Mouse (Mus musculus): ENCODE measurements around the gene Hrh3. TPM values are rescaled to one million over a fixed set of nuclear protein-coding genes. Genes with fewer than 3 reads are reported as not detected.

The Hrh3 gene
- polyA plus RNA-seq, 1 experiment from 2014 or later = not detected

DNA sequence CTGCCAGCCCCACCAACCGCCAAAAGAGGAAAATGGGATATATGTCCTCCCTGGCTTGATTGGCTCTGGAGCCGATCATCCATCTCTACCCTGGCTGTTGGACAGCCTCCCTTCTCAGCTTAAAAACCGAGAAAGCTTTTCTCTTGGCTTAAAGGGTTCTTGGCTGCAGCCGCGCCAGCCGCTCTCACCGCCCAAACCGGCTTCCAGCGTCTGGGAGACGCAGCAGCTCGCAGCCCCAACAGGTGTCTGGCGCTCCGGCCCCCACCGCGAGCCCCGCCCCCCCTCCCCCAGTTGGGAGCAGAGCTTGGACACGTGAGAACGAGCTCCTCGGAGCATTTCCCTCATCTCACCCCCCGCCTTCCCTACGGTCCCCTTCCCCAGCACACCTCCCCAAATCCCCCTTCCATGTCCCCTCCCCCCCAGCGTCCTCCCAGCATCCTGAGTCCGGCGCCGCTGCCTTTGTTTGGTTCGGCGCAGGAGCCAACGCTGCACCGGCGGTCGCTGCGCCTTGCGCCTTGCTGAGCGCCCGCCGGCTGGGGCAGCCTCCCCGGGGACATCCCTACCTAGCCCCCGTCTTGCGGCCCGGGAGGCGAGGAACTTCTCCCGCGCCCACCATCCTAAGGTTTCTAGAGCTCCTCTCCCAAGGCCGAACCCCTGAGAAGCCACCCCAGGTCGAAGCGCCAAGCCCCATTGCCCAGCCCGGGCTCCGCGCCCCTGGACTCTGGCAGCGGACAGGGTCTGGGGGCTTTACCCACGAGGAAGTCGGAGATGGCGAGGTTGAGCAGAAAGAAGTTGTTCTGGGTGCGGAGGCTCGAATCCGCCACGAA lies 924 bp downstream of the Hrh3 start:
- no peak for ATAC-seq
- Histone ChIP-seq H3K4me2 (replicated peaks; ENCODE audit: low read depth) (peak overlapping the region; percentile 96), H3K4me1 (replicated peaks; ENCODE audit: control insufficient read depth, insufficient read depth, low read length) (no peaks in the 10 kb centered on the region), H3K27ac (ENCODE audit: low read depth, low read length) (no peak overlapping the region), H3K36me3 (ENCODE audit: control insufficient read depth, insufficient read depth) (no peaks in the 10 kb centered on the region), H3K27me3 (replicated peaks; ENCODE audit: control insufficient read depth, insufficient read depth, low read length) (peaks cover 65% of the 10 kb centered on the region), H3K9me3 (ENCODE audit: control insufficient read depth) (no peaks in the 10 kb centered on the region), H3K4me3 (ENCODE audit: low read depth, low read length) (peak overlapping the region; percentile 50), H3K9ac (ENCODE audit: low read depth, low read length) (no peak overlapping the region)
- 1% methylated on average over 56 of the region's 57 CpGs for WGBS
- no peak for TF ChIP-seq CTCF (IDR thresholded peaks at IDR 0.05; ENCODE audit: low read depth)

DNA sequence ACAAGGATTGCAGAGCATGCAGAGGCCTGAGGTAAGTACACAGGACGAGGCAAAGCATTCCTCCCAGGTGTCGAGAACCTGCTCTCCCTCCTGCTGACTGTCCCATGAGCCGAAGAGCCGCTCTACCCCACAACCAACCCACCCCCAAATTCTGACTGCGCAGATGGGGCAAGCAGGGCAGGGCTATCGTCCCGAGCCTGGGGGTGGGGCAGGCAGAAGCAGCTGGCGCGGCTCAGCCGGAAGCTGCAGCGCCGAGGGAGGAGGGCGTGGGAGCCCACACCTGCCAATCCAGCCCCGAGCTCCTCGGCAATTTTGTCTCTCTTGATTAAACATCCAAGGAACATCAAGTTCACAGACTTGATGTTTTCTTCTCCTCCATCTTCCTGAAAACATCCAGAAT lies 4.8 kb downstream of the Hrh3 start:
- peaks cover 56% of the 10 kb centered on the region for H3K27me3 ChIP-seq (replicated peaks; ENCODE audit: control insufficient read depth, insufficient read depth, low read length)
- no peak for TF ChIP-seq CTCF (IDR thresholded peaks at IDR 0.05; ENCODE audit: low read depth)
- no peak for ATAC-seq
- H3K4me3 ChIP-seq (ENCODE audit: low read depth, low read length) = no peak overlapping the region
- 4% methylated on average over 15 of the region's 15 CpGs for WGBS
- no peak overlapping the region; the same call in 1 of the 2 replicates for H3K4me2 ChIP-seq (replicated peaks; ENCODE audit: low read depth)
- no peaks in the 10 kb centered on the region for H3K9me3 ChIP-seq (ENCODE audit: control insufficient read depth)
- H3K27ac ChIP-seq (ENCODE audit: low read depth, low read length) = no peak overlapping the region
- H3K4me1 ChIP-seq (replicated peaks; ENCODE audit: control insufficient read depth, insufficient read depth, low read length) = no peaks in the 10 kb centered on the region
- H3K36me3 ChIP-seq (ENCODE audit: control insufficient read depth, insufficient read depth) = no peaks in the 10 kb centered on the region
- H3K9ac ChIP-seq (ENCODE audit: low read depth, low read length) = no peak overlapping the region

DNA sequence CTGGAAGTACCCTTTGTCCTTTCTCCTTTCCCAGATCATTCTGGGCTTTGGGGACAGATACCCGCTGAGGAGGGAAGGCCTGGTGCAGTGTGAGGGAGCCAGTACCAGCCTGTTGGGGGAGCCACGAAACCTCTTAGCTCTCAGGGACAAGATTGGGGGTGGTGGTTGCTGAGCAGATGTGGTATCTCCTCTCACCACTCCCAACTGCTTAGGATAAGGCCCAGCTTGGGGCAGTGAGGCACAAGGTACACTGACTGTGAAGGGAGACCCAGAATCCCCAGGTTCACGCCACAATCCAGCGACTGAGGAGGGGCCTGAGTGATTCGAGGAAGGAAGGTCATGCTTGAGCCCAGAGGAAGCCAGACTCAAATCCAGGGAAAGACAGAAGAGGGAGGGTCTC lies 6.1 kb downstream of the Hrh3 start:
- H3K9ac ChIP-seq (ENCODE audit: low read depth, low read length) = no peak overlapping the region
- H3K4me2 ChIP-seq (replicated peaks; ENCODE audit: low read depth) = no peak overlapping the region
- H3K4me1 ChIP-seq (replicated peaks; ENCODE audit: control insufficient read depth, insufficient read depth, low read length) = no peaks in the 10 kb centered on the region
- no peaks in the 10 kb centered on the region for H3K36me3 ChIP-seq (ENCODE audit: control insufficient read depth, insufficient read depth)
- WGBS = 32% methylated on average over 5 of the region's 5 CpGs
- TF ChIP-seq CTCF (IDR thresholded peaks at IDR 0.05; ENCODE audit: low read depth) = no peak
- no peak overlapping the region for H3K4me3 ChIP-seq (ENCODE audit: low read depth, low read length)
- ATAC-seq = no peak
- H3K27ac ChIP-seq (ENCODE audit: low read depth, low read length) = no peak overlapping the region
- peaks cover 43% of the 10 kb centered on the region for H3K27me3 ChIP-seq (replicated peaks; ENCODE audit: control insufficient read depth, insufficient read depth, low read length)
- no peaks in the 10 kb centered on the region for H3K9me3 ChIP-seq (ENCODE audit: control insufficient read depth)

DNA sequence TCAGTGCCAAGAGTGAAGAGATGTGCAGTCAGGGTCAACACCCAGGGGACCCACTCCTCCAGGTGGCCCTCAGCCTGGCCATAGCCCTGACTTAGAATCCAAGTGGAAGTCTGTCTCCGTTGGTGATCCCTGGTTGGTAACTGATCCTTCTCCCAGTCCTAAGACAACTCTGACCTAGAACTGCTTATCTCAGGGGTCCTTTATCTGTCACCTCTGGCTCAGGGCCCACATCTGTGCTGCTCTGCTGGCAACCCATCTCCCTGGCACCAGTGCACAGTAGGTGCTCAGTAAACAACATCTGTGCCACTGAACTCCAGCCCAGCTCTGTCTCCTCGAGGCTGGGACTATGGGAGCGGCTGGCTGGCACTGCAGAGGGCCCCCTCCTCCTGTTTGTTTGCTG lies 6.7 kb downstream of the Hrh3 start:
- no peak for ATAC-seq
- H3K9ac ChIP-seq (ENCODE audit: low read depth, low read length) = no peak overlapping the region
- no peak overlapping the region for H3K27ac ChIP-seq (ENCODE audit: low read depth, low read length)
- no peak overlapping the region for H3K4me3 ChIP-seq (ENCODE audit: low read depth, low read length)
- no peak for TF ChIP-seq CTCF (IDR thresholded peaks at IDR 0.05; ENCODE audit: low read depth)
- H3K36me3 ChIP-seq (ENCODE audit: control insufficient read depth, insufficient read depth) = no peaks in the 10 kb centered on the region
- peaks cover 37% of the 10 kb centered on the region for H3K27me3 ChIP-seq (replicated peaks; ENCODE audit: control insufficient read depth, insufficient read depth, low read length)
- H3K4me1 ChIP-seq (replicated peaks; ENCODE audit: control insufficient read depth, insufficient read depth, low read length) = no peaks in the 10 kb centered on the region
- no peak overlapping the region for H3K4me2 ChIP-seq (replicated peaks; ENCODE audit: low read depth)
- 48% methylated on average over 3 of the region's 3 CpGs for WGBS
- no peaks in the 10 kb centered on the region for H3K9me3 ChIP-seq (ENCODE audit: control insufficient read depth)

DNA sequence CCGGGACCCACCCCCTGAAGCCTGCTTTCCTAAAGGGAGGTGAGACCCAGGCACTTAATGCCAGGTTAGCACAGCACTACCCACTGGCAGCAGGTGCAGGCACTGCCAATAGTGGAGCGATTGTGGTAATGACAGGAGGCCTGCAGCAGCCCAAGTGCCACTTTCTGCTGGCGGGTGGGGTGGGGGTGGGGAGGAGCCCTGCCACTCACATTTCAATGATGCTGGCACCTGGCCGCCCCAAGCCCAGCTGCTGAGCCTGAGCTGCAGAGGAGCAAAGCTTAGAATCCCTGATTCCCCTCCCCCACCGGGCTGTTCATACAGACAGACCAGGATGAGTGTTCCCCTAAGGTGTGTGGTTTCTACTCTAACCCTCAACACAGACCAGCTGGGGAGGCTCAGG lies 8.6 kb downstream of the Hrh3 start:
- TF ChIP-seq CTCF (IDR thresholded peaks at IDR 0.05; ENCODE audit: low read depth) = no peak
- 35% methylated on average over 5 of the region's 5 CpGs for WGBS
- Histone ChIP-seq H3K4me3 (ENCODE audit: low read depth, low read length) (no peak overlapping the region), H3K4me2 (replicated peaks; ENCODE audit: low read depth) (no peak overlapping the region), H3K27me3 (replicated peaks; ENCODE audit: control insufficient read depth, insufficient read depth, low read length) (peaks cover 19% of the 10 kb centered on the region), H3K36me3 (ENCODE audit: control insufficient read depth, insufficient read depth) (no peaks in the 10 kb centered on the region), H3K27ac (ENCODE audit: low read depth, low read length) (no peak overlapping the region), H3K4me1 (replicated peaks; ENCODE audit: control insufficient read depth, insufficient read depth, low read length) (no peaks in the 10 kb centered on the region), H3K9me3 (ENCODE audit: control insufficient read depth) (no peaks in the 10 kb centered on the region), H3K9ac (ENCODE audit: low read depth, low read length) (no peak overlapping the region)
- ATAC-seq = no peak

DNA sequence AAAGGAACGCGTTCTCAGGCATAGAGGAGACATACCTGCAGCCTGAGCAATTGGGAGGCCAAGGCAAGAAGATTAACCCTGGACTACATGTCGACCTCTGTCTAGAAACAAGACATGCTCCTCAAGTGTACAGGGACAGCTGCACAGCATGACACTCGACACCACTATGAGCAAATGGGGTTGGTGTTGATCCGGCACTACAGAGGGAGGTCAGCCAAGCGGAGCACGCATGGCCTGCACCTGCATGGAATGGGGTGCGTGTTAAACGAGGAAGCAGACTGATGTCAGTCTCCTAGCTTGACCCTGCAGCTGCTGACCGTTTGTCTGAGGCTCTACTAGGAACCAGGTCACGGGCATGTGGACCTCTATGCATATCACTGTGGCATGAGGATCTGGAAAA lies 14.0 kb downstream of the Hrh3 start:
- no peaks in the 10 kb centered on the region for H3K36me3 ChIP-seq (ENCODE audit: control insufficient read depth, insufficient read depth)
- H3K9ac ChIP-seq (ENCODE audit: low read depth, low read length) = no peak overlapping the region
- no peak for ATAC-seq
- no peak overlapping the region for H3K27ac ChIP-seq (ENCODE audit: low read depth, low read length)
- 67% methylated on average over 11 of the region's 11 CpGs for WGBS
- H3K4me3 ChIP-seq (ENCODE audit: low read depth, low read length) = no peak overlapping the region
- no peak for TF ChIP-seq CTCF (IDR thresholded peaks at IDR 0.05; ENCODE audit: low read depth)
- no peaks in the 10 kb centered on the region for H3K27me3 ChIP-seq (replicated peaks; ENCODE audit: control insufficient read depth, insufficient read depth, low read length)
- no peak overlapping the region for H3K4me2 ChIP-seq (replicated peaks; ENCODE audit: low read depth)
- H3K4me1 ChIP-seq (replicated peaks; ENCODE audit: control insufficient read depth, insufficient read depth, low read length) = no peaks in the 10 kb centered on the region
- no peaks in the 10 kb centered on the region for H3K9me3 ChIP-seq (ENCODE audit: control insufficient read depth)
